18 mouse cellular contexts compared by ENCODE assay signal in the genomic region with DNA sequence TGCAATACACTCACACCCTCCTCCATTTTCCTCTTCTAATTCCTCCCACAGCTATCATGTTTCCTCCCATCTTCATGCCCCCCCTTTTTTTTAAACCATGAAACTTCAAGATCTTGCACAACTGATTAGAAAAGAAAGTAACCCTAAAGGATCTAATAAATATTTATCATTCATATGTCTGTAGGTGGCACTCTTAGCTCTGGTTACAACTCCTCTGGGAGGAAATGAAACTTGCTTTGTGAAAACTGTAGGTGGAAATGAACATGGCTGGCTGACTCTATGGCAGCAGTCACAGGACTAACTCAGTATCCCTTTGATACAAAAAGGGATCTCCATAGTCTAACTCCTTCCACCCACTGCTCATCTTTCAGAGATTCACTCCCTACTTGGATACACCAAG.
DNase-seq lines count a peak whose midpoint lies in the region; ATAC-seq and TF ChIP-seq lines count a peak whose summit lies in the region.
"Had no signal": no experiment of that assay in that cellular context is flagged by ENCODE, and none has a peak within 500 bp of the region (broad histone marks: within the 10 kb centered on the region; RNA-seq: fewer than 3 reads in every experiment).

No protein-coding gene starts in this region.

- H3K36me3 ChIP-seq in intestine, postnatal 0 days (ENCODE audit: control insufficient read depth, insufficient read depth): no peaks in the 10 kb centered on the region
- H3K36me3 ChIP-seq in intestine, embryonic 16.5 days (ENCODE audit: control insufficient read depth, insufficient read depth, low read length): no peaks in the 10 kb centered on the region
- no peaks in the 10 kb centered on the region for H3K36me3 ChIP-seq in midbrain, postnatal 0 days (ENCODE audit: insufficient read depth, low read length)
- no peaks in the 10 kb centered on the region for H3K36me3 ChIP-seq in midbrain, embryonic 15.5 days (replicated peaks)
- H3K36me3 ChIP-seq: hindbrain, embryonic 12.5 days; midbrain, embryonic 12.5 days; stomach, embryonic 15.5 days had no signal

- DNase-seq in cerebellum, postnatal 25 days: no peak
- peak; percentile 34 for DNase-seq in midbrain, postnatal 0 days (ENCODE audit: low spot score)
- DNase-seq in right cerebral cortex, adult 18-20 months: no peak
- no peak for DNase-seq in yolk sac, embryonic 10.5 days (ENCODE audit: low spot score)
- DNase-seq: adrenal gland, adult 2 months; cerebellum, adult 2 months; gastrocnemius, postnatal 14 days; kidney, postnatal 36 days; liver; liver, postnatal 0 days; thymus, postnatal 14 days had no signal

- ATAC-seq in cerebellum, adult (ENCODE audit: insufficient number of reproducible peaks, low FRiP score, low TSS enrichment): peak; percentile 36; the same call in 1 of the 2 replicates
- ATAC-seq in intestine, postnatal 0 days: no peak
- ATAC-seq in intestine, embryonic 16.5 days: no peak
- ATAC-seq in midbrain, postnatal 0 days (ENCODE audit: low FRiP score): no peak
- ATAC-seq in midbrain, embryonic 15.5 days (replicated peaks): no peak
- ATAC-seq: liver, postnatal 0 days had no signal

- no peak overlapping the region for H3K4me3 ChIP-seq in intestine, postnatal 0 days (ENCODE audit: low read depth, low read length)
- no peak overlapping the region for H3K4me3 ChIP-seq in intestine, embryonic 16.5 days (ENCODE audit: low read length)
- no peak overlapping the region for H3K4me3 ChIP-seq in midbrain, postnatal 0 days (ENCODE audit: low read depth, low read length)
- H3K4me3 ChIP-seq in midbrain, embryonic 15.5 days: no peak overlapping the region
- H3K4me3 ChIP-seq: hindbrain, embryonic 12.5 days; midbrain, embryonic 12.5 days; stomach, embryonic 15.5 days had no signal

- no peak overlapping the region for H3K9ac ChIP-seq in intestine, postnatal 0 days (ENCODE audit: low read depth, low read length)
- H3K9ac ChIP-seq in intestine, embryonic 16.5 days (ENCODE audit: low read depth, low read length): no peak overlapping the region
- no peak overlapping the region for H3K9ac ChIP-seq in midbrain, postnatal 0 days (replicated peaks; ENCODE audit: low read length, poor library complexity, severe bottlenecking)
- H3K9ac ChIP-seq in midbrain, embryonic 15.5 days: no peak overlapping the region
- H3K9ac ChIP-seq: hindbrain, embryonic 12.5 days; liver, postnatal 0 days; midbrain, embryonic 12.5 days; stomach, embryonic 15.5 days had no signal

- H3K27ac ChIP-seq in intestine, postnatal 0 days (ENCODE audit: low read depth, low read length): no peak overlapping the region
- no peak overlapping the region for H3K27ac ChIP-seq in intestine, embryonic 16.5 days (ENCODE audit: low read length)
- H3K27ac ChIP-seq in midbrain, postnatal 0 days (ENCODE audit: low read depth, low read length): no peak overlapping the region
- H3K27ac ChIP-seq in midbrain, embryonic 15.5 days: no peak overlapping the region
- H3K27ac ChIP-seq: hindbrain, embryonic 12.5 days; midbrain, embryonic 12.5 days; stomach, embryonic 15.5 days had no signal

- no peaks in the 10 kb centered on the region for H3K27me3 ChIP-seq in intestine, postnatal 0 days (replicated peaks; ENCODE audit: control insufficient read depth, insufficient read depth, low read length)
- no peaks in the 10 kb centered on the region for H3K27me3 ChIP-seq in intestine, embryonic 16.5 days (replicated peaks; ENCODE audit: control insufficient read depth, insufficient read depth, low read length)
- no peaks in the 10 kb centered on the region for H3K27me3 ChIP-seq in midbrain, postnatal 0 days (ENCODE audit: insufficient read depth, low read length)
- H3K27me3 ChIP-seq in midbrain, embryonic 15.5 days (replicated peaks): no peaks in the 10 kb centered on the region
- H3K27me3 ChIP-seq: hindbrain, embryonic 12.5 days; midbrain, embryonic 12.5 days; stomach, embryonic 15.5 days had no signal

- 0 out of 2 replicates have a peak, but pooled peaks have one; percentile 26 for TF ChIP-seq CTCF in intestine, postnatal 0 days (IDR thresholded peaks at IDR 0.05; ENCODE audit: low read depth)
- TF ChIP-seq CTCF in midbrain, postnatal 0 days (IDR thresholded peaks at IDR 0.05): peak; percentile 35; the same call in 1 of the 2 replicates

- no peak overlapping the region for H3K4me2 ChIP-seq in intestine, postnatal 0 days (replicated peaks; ENCODE audit: low read depth)
- no peak overlapping the region for H3K4me2 ChIP-seq in intestine, embryonic 16.5 days (ENCODE audit: low read depth, low read length)
- no peak overlapping the region for H3K4me2 ChIP-seq in midbrain, postnatal 0 days (ENCODE audit: low read depth, low read length, poor library complexity, severe bottlenecking)
- H3K4me2 ChIP-seq in midbrain, embryonic 15.5 days: no peak overlapping the region
- H3K4me2 ChIP-seq: hindbrain, embryonic 12.5 days; midbrain, embryonic 12.5 days; stomach, embryonic 15.5 days had no signal

- no peaks in the 10 kb centered on the region for H3K4me1 ChIP-seq in intestine, postnatal 0 days (replicated peaks; ENCODE audit: control insufficient read depth, insufficient read depth, low read length)
- H3K4me1 ChIP-seq in intestine, embryonic 16.5 days (ENCODE audit: control insufficient read depth, insufficient read depth, low read length): no peaks in the 10 kb centered on the region
- H3K4me1 ChIP-seq in midbrain, postnatal 0 days (ENCODE audit: insufficient read depth, low read length): no peaks in the 10 kb centered on the region
- H3K4me1 ChIP-seq in midbrain, embryonic 15.5 days: no peaks in the 10 kb centered on the region
- H3K4me1 ChIP-seq: hindbrain, embryonic 12.5 days; midbrain, embryonic 12.5 days; stomach, embryonic 15.5 days had no signal

- H3K9me3 ChIP-seq in intestine, postnatal 0 days (ENCODE audit: control insufficient read depth): no peaks in the 10 kb centered on the region
- H3K9me3 ChIP-seq in intestine, embryonic 16.5 days (ENCODE audit: control insufficient read depth, low read length): no peaks in the 10 kb centered on the region
- H3K9me3 ChIP-seq in midbrain, postnatal 0 days (ENCODE audit: low read length): no peaks in the 10 kb centered on the region
- no peaks in the 10 kb centered on the region for H3K9me3 ChIP-seq in midbrain, embryonic 15.5 days
- H3K9me3 ChIP-seq: hindbrain, embryonic 12.5 days; midbrain, embryonic 12.5 days; stomach, embryonic 15.5 days had no signal
